In genomic region chr3:28017002-28017401, GRCm38 (mm10) we compare ENCODE assay signal across 22 mouse cellular contexts.
DNase-seq lines count a peak whose midpoint lies in the region; ATAC-seq and TF ChIP-seq lines count a peak whose summit lies in the region.
"Had no signal": no experiment of that assay in that cellular context is flagged by ENCODE, and none has a peak within 500 bp of the region (broad histone marks: within the 10 kb centered on the region; RNA-seq: fewer than 3 reads in every experiment).

No protein-coding gene starts in this region.

- H3K27ac ChIP-seq in heart, embryonic 10.5 days: no peak overlapping the region
- H3K27ac ChIP-seq in hindbrain, embryonic 14.5 days: no peak overlapping the region
- no peak overlapping the region for H3K27ac ChIP-seq in hindbrain, postnatal 0 days
- no peak overlapping the region for H3K27ac ChIP-seq in neural tube, embryonic 14.5 days (ENCODE audit: low read depth, low read length)
- H3K27ac ChIP-seq: forebrain, embryonic 10.5 days; forebrain, embryonic 13.5 days; heart, embryonic 15.5 days had no signal

- H3K27me3 ChIP-seq in heart, embryonic 10.5 days (ENCODE audit: insufficient read depth, poor library complexity, severe bottlenecking): no peaks in the 10 kb centered on the region
- no peaks in the 10 kb centered on the region for H3K27me3 ChIP-seq in hindbrain, embryonic 14.5 days (ENCODE audit: control insufficient read depth, insufficient read depth, low read length)
- H3K27me3 ChIP-seq in hindbrain, postnatal 0 days (ENCODE audit: insufficient read depth, low read length): no peaks in the 10 kb centered on the region
- no peaks in the 10 kb centered on the region for H3K27me3 ChIP-seq in neural tube, embryonic 14.5 days (ENCODE audit: control insufficient read depth, insufficient read depth, low read length)
- H3K27me3 ChIP-seq: forebrain, embryonic 13.5 days; heart, embryonic 12.5 days; heart, embryonic 15.5 days had no signal

- no peaks in the 10 kb centered on the region for H3K9me3 ChIP-seq in heart, embryonic 10.5 days
- H3K9me3 ChIP-seq in hindbrain, embryonic 14.5 days (ENCODE audit: control insufficient read depth, low read length): no peaks in the 10 kb centered on the region
- H3K9me3 ChIP-seq in hindbrain, postnatal 0 days (ENCODE audit: low read length): no peaks in the 10 kb centered on the region
- H3K9me3 ChIP-seq in neural tube, embryonic 14.5 days (ENCODE audit: control insufficient read depth, low read length): no peaks in the 10 kb centered on the region
- H3K9me3 ChIP-seq: forebrain, embryonic 10.5 days; forebrain, embryonic 13.5 days; heart, embryonic 15.5 days had no signal

- H3K4me3 ChIP-seq in heart, embryonic 10.5 days: no peak overlapping the region
- no peak overlapping the region for H3K4me3 ChIP-seq in hindbrain, embryonic 14.5 days (replicated peaks; ENCODE audit: low read length)
- no peak overlapping the region for H3K4me3 ChIP-seq in hindbrain, postnatal 0 days (ENCODE audit: low read length)
- H3K4me3 ChIP-seq in neural tube, embryonic 14.5 days (ENCODE audit: low read depth, low read length): no peak overlapping the region
- H3K4me3 ChIP-seq: forebrain, embryonic 10.5 days; forebrain, embryonic 13.5 days; heart, embryonic 12.5 days; heart, embryonic 15.5 days had no signal

- H3K4me1 ChIP-seq in heart, embryonic 10.5 days: no peaks in the 10 kb centered on the region
- no peaks in the 10 kb centered on the region; the same call in 1 of the 2 replicates for H3K4me1 ChIP-seq in hindbrain, embryonic 14.5 days (replicated peaks; ENCODE audit: control insufficient read depth, insufficient read depth, low read length)
- H3K4me1 ChIP-seq in hindbrain, postnatal 0 days (ENCODE audit: insufficient read depth, low read length): no peaks in the 10 kb centered on the region
- no peaks in the 10 kb centered on the region for H3K4me1 ChIP-seq in neural tube, embryonic 14.5 days (ENCODE audit: control insufficient read depth, insufficient read depth, low read length)
- H3K4me1 ChIP-seq: forebrain, embryonic 10.5 days had no signal

- DNase-seq in heart, adult 11 months: peak; percentile 48
- no peak for DNase-seq in heart, embryonic 10.5 days (ENCODE audit: low spot score)
- DNase-seq in hindbrain, embryonic 14.5 days (ENCODE audit: low spot score): no peak
- no peak for DNase-seq in hindbrain, postnatal 0 days (ENCODE audit: low spot score)
- no peak for DNase-seq in neural tube, embryonic 10.5 days (ENCODE audit: extremely low spot score, low spot score)
- DNase-seq: adrenal gland, adult 8-10 months; adrenal gland, postnatal 25 days; cerebellum, adult 18-20 months; cerebellum, adult 9-10 months; cerebellum, postnatal 14 days; gastrocnemius, postnatal 10 days; gastrocnemius, postnatal 36 days; heart, postnatal 10 days; heart, postnatal 36 days had no signal

- WGBS in heart, embryonic 10.5 days: 86% methylated on average over 2 of the region's 2 CpGs
- WGBS in hindbrain, embryonic 14.5 days: 85% methylated on average over 2 of the region's 2 CpGs
- WGBS in hindbrain, postnatal 0 days: 66% methylated on average over 2 of the region's 2 CpGs
- 92% methylated on average over 2 of the region's 2 CpGs for WGBS in neural tube, embryonic 14.5 days

- no peaks in the 10 kb centered on the region; the same call in 1 of the 2 replicates for H3K36me3 ChIP-seq in heart, embryonic 10.5 days
- H3K36me3 ChIP-seq in hindbrain, embryonic 14.5 days (replicated peaks; ENCODE audit: control insufficient read depth, insufficient read depth): no peaks in the 10 kb centered on the region
- no peaks in the 10 kb centered on the region for H3K36me3 ChIP-seq in hindbrain, postnatal 0 days (ENCODE audit: insufficient read depth, low read length)
- no peaks in the 10 kb centered on the region for H3K36me3 ChIP-seq in neural tube, embryonic 14.5 days (ENCODE audit: control insufficient read depth, insufficient read depth, low read length)
- H3K36me3 ChIP-seq: forebrain, embryonic 10.5 days; heart, embryonic 12.5 days; heart, embryonic 15.5 days had no signal

- no peak for TF ChIP-seq CTCF in hindbrain, postnatal 0 days (IDR thresholded peaks at IDR 0.05; ENCODE audit: low read depth)

- H3K4me2 ChIP-seq in hindbrain, embryonic 14.5 days (replicated peaks): no peak overlapping the region
- no peak overlapping the region for H3K4me2 ChIP-seq in hindbrain, postnatal 0 days (ENCODE audit: low read depth, low read length)
- no peak overlapping the region for H3K4me2 ChIP-seq in neural tube, embryonic 14.5 days (ENCODE audit: low read depth, low read length)
- H3K4me2 ChIP-seq: forebrain, embryonic 13.5 days; heart, embryonic 12.5 days; heart, embryonic 15.5 days had no signal

- no peak overlapping the region for H3K9ac ChIP-seq in hindbrain, embryonic 14.5 days
- H3K9ac ChIP-seq in hindbrain, postnatal 0 days (replicated peaks; ENCODE audit: low read length): no peak overlapping the region
- H3K9ac ChIP-seq in neural tube, embryonic 14.5 days (replicated peaks; ENCODE audit: low read depth, low read length): no peak overlapping the region
- H3K9ac ChIP-seq: forebrain, embryonic 13.5 days; heart, embryonic 12.5 days; heart, embryonic 15.5 days had no signal

- 0 out of 2 replicates have a peak, but pooled peaks have one; percentile 46 for ATAC-seq in hindbrain, embryonic 14.5 days (ENCODE audit: low FRiP score)
- no peak for ATAC-seq in hindbrain, postnatal 0 days
- peak; percentile 54; the same call in 1 of the 2 replicates for ATAC-seq in neural tube, embryonic 14.5 days (ENCODE audit: low read depth)
- ATAC-seq: activated CD4-positive, CD25-positive, alpha-beta regulatory T cell, adult 4 months; forebrain, embryonic 13.5 days; forebrain, embryonic 16.5 days; intestine, postnatal 0 days had no signal
